Mouse (Mus musculus): ENCODE data around the gene Tcfl5.

GRCm38 (mm10) chr2:180655150-180655549 lies 12.6 kb upstream of the Tcfl5 start:
- no peak for TF ChIP-seq CTCF (IDR thresholded peaks at IDR 0.05; ENCODE audit: low read depth, low read length)
- no peak for TF ChIP-seq GATA1 (IDR thresholded peaks at IDR 0.05; ENCODE audit: borderline replicate concordance, low read length)
- no peak for TF ChIP-seq GATA2 (IDR thresholded peaks at IDR 0.05; ENCODE audit: borderline replicate concordance, low read depth, low read length)
- TF ChIP-seq TAL1 (conservative IDR thresholded peaks at IDR 0.05; ENCODE audit: low read depth, low read length): no peak

All from G1E (cell line).